Mouse (Mus musculus) embryonic facial prominence, embryonic 13.5 days (tissue): ENCODE results near the gene Lyl1. TPM values are rescaled to one million over a fixed set of nuclear protein-coding genes. Genes with fewer than 3 reads are reported as not detected.
"Not testable (repeated sequence)": the region's sequence is repeated elsewhere in the genome, so short reads cannot be mapped to it uniquely, and the experiment has no call there.

Experiments
- ATAC-seq: fragments of 200-750 bp; cut with Nextera tagmentation; 2 replicates; pipeline ENCODE4 v1.8.0; 2017; ENCODE audit warnings: low read depth; ENCODE audit not compliant: insufficient number of reproducible peaks, insufficient read depth, low FRiP score, low TSS enrichment
- H3K27ac ChIP-seq: fragments of 300-500 bp; sonication (generic); 2 replicates; pipeline ENCODE4 v1.5.1; 2015; ENCODE audit warnings: moderate library complexity, mild to moderate bottlenecking, inconsistent platforms
- H3K27me3 ChIP-seq: fragments of 300-500 bp; sonication (generic); 2 replicates; pipeline ENCODE4 v1.6.1; 2015; ENCODE audit warnings: mild to moderate bottlenecking, inconsistent platforms
- H3K36me3 ChIP-seq: fragments of 300-500 bp; sonication (generic); 2 replicates; pipeline ENCODE4 v1.6.1; 2015; ENCODE audit warnings: mild to moderate bottlenecking, inconsistent platforms
- H3K4me1 ChIP-seq: fragments of 300-500 bp; sonication (generic); 2 replicates; pipeline ENCODE4 v1.6.1; 2015; ENCODE audit warnings: inconsistent platforms
- H3K4me2 ChIP-seq: fragments of 300-500 bp; sonication (generic); 2 replicates; pipeline ENCODE4 v1.6.1; 2015; ENCODE audit warnings: moderate library complexity, mild to moderate bottlenecking, inconsistent platforms
- H3K4me3 ChIP-seq: fragments of 300-500 bp; sonication (generic); 2 replicates; pipeline ENCODE4 v1.5.1; 2015; ENCODE audit warnings: mild to moderate bottlenecking, inconsistent platforms
- H3K9ac ChIP-seq: fragments of 300-500 bp; sonication (generic); 2 replicates; pipeline ENCODE4 v1.6.1; 2015; ENCODE audit warnings: mild to moderate bottlenecking, inconsistent platforms
- H3K9me3 ChIP-seq: fragments of 300-500 bp; sonication (generic); 2 replicates; pipeline ENCODE4 v1.6.1; 2016; ENCODE audit warnings: inconsistent platforms
- WGBS: fragments of 180-500 bp; shearing (Covaris S2); methylation state at CpG from one replicate; pipeline ENCODE4 v1.1.7; 2015; ENCODE audit warnings: mixed read lengths; 5-methylcytosine and 5-hydroxymethylcytosine counted together
- polyA plus RNA-seq: library from polyadenylated mRNA; unstranded; fragments of >200 nt; fragmentation: Nextera tagmentation; extraction: Ambion mirVana; gene quantifications from 2 replicates; pipeline ENCODE4 v1.2.1, GENCODE M21; 2015

Lyl1 gene
- polyA plus RNA-seq, 1 experiment from 2014 or later, result 4.8 TPM

DNA sequence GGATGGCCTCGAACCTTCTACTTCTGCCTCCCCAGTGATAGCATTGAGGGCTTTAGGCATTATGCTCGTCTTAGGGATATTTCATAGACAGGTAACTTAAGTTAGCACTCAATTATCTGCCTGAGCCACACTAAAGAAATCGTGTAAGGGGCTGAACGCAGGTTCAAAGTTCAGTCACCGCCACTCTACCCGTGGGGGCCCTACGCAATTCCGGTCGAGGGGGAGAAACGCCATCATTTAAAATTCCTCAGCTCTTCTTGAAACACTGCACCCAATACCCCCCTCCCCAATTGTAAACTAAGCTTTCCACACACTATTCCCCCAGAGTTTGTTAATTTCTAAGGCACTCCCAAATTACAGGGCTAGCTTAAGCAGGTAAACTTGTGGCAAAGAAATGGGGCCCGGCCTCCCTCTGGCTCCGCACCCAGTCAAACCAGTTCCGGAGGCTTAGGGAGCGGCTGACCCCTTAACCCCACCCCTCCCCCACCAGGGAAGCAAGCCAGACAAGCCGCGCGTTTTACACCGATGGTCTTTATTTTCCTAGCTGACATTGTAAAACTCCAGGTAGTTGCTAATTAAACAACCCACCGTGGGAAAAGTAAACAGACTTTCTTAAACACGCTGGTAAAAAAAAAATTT is 40.3 kb upstream of the Lyl1 start:
- Histone ChIP-seq H3K4me3 (peak overlapping the region; percentile 85), H3K9me3 (no peaks in the 10 kb centered on the region), H3K4me2 (peak overlapping the region; percentile 87), H3K4me1 (peaks cover 58% of the 10 kb centered on the region), H3K27me3 (no peaks in the 10 kb centered on the region), H3K36me3 (no peaks in the 10 kb centered on the region), H3K27ac (peak overlapping the region; percentile 96), H3K9ac (peak overlapping the region; percentile 94)
- ATAC-seq, result no peak
- WGBS, result 1% methylated on average over 20 of the region's 20 CpGs

DNA sequence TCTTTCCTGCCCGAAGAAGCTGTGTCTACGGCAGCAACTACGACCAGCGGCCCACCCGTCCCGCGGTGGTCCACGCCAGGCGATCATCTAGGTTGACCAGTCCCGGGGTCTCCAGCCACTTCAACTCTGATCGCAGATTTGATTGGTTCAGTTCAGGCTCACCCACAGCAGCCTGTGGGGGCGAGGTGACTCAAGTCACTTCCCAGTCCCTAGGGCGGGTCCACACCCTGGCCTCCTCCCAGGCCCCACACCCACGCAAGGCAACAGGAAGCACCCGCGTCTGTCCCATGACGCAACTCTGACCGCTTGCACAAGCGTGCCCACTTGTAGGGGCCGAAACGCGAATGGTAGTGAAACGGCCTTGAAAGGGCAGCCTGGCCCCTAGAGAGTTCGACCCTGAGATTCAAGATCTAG is 39.8 kb upstream of the Lyl1 start:
- Histone ChIP-seq H3K9me3 (no peaks in the 10 kb centered on the region), H3K4me1 (peaks cover 58% of the 10 kb centered on the region), H3K36me3 (no peaks in the 10 kb centered on the region), H3K27ac (peak overlapping the region; percentile 96), H3K4me3 (peak overlapping the region; percentile 85), H3K4me2 (peak overlapping the region; percentile 87), H3K9ac (peak overlapping the region; percentile 94), H3K27me3 (no peaks in the 10 kb centered on the region)
- ATAC-seq, result no peak
- 0% methylated on average over 24 of the region's 24 CpGs for WGBS

DNA sequence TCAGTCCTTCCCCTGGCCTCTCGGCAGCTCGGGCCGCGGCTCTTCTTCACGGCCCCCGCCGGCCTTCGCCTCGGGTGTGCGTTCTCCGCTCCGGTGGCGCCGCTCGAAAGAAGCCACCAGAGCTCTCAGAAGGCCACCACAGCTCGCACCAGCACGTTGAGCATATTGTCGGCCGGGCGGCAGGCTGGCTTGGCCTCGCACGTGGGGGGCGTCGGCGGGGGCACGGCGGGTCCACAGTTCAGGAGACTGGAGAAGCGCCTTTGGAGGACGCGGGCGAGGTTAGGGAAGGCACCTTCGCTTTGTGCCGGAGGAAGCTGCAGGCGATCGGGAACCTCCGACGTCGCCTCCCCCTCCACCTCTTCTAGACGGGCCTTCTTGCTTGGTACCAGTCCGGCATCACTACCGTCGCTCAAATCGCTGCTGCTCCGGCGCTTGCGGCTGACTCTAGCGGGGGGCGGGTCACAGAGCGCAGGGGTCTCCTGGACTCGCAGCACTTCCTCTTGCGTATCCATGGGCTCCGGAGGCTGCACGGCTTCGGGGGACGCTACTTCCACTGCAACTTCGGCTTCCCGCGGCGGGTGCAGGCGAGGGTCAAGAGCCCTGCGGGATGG is 39.2 kb upstream of the Lyl1 start:
- Histone ChIP-seq H3K36me3 (no peaks in the 10 kb centered on the region; the same call in 1 of the 2 replicates), H3K4me3 (peak overlapping the region; percentile 85), H3K4me1 (peaks cover 56% of the 10 kb centered on the region), H3K27ac (peak overlapping the region; percentile 96), H3K4me2 (peak overlapping the region; percentile 87), H3K9ac (peak overlapping the region; percentile 94), H3K27me3 (no peaks in the 10 kb centered on the region), H3K9me3 (no peaks in the 10 kb centered on the region)
- under 1% methylated on average over 61 of the region's 61 CpGs for WGBS
- no peak for ATAC-seq

DNA sequence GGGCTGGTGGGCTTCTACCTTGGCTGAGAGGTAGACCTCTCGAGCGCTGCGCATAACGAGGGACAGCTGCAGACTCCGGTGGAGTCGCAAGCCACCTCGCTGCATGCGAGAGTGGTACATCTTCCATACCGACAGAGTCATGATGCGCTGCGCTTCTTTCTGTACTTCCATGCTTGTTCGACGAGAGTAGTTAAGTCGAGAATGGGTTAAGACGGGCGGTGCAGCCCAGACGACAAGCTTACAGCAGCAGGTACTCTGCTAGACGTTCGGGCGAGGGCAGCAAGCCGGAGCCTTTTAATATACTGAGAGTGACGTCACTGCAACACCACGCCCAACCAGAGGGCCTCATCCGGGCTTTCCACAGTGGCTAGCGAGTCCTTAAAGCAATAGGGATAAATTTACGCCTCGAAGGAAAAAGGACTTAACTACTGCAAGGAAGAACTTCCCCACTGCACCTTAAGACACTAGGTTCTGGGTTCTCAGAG is 38.6 kb upstream of the Lyl1 start, which contains the start of gene Ier2:
Gene Ier2, minus strand, starts transcription at position 272 of the 485 bp plus-strand sequence.
- Histone ChIP-seq H3K27me3 (no peaks in the 10 kb centered on the region), H3K4me2 (peak within 1 kb of the TSS; percentile 87), H3K4me3 (peak within 1 kb of the TSS; percentile 85), H3K4me1 (peaks cover 50% of the 10 kb centered on the region), H3K9ac (peak within 1 kb of the TSS; percentile 94), H3K27ac (peak within 1 kb of the TSS; percentile 96), H3K36me3 (peaks cover under 1% of the 10 kb centered on the region; the same call in 1 of the 2 replicates), H3K9me3 (no peaks in the 10 kb centered on the region)
- WGBS, result under 1% methylated on average over 27 of the region's 27 CpGs
- peak; percentile 79 for ATAC-seq

DNA sequence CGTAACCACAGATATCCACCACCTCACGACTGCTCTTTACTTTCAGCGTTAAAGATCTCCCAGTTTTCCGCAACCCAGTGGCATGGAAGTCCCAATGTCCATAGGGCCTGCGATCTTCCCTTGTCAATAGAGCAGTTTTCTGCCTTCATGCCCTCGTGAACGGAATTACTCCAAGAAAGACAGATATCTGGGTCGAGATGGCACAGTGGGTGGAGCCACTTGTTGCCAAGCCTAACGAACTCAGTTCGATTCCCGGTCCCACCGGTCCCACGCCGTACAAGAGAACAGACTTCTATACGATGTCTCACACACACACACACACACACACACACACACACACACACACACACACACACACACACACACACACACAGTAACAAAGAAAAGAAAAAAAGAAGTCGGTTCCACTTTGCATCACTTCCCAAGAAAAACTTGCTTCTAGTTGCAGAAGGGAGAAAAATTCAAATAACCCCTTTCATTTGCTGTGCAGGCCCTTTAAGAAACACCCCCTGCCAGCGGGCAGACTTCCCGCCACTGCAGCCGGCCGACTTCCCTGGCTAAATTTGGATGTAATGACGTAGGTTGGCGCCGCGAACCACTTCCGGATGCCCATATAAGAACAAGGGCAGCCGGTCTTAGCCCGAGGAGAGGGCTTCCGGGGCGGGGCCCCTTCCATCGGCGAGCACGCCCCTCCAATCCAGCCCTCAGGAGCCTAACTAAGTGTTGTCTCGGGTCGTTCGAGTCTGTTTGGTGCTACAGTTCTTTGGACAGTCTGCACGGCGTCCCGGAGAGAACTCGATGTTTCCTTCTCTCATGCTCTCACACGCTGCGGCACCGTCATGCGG is 37.6 kb upstream of the Lyl1 start:
- Histone ChIP-seq H3K9me3 (no peaks in the 10 kb centered on the region), H3K36me3 (peaks cover 10% of the 10 kb centered on the region), H3K27ac (peak overlapping the region; percentile 96), H3K4me2 (peak overlapping the region; percentile 87), H3K4me3 (peak overlapping the region; percentile 85), H3K27me3 (no peaks in the 10 kb centered on the region), H3K9ac (peak overlapping the region; percentile 84), H3K4me1 (peaks cover 45% of the 10 kb centered on the region)
- WGBS, result 1% methylated on average over 43 of the region's 43 CpGs
- peak; percentile 78 for ATAC-seq

DNA sequence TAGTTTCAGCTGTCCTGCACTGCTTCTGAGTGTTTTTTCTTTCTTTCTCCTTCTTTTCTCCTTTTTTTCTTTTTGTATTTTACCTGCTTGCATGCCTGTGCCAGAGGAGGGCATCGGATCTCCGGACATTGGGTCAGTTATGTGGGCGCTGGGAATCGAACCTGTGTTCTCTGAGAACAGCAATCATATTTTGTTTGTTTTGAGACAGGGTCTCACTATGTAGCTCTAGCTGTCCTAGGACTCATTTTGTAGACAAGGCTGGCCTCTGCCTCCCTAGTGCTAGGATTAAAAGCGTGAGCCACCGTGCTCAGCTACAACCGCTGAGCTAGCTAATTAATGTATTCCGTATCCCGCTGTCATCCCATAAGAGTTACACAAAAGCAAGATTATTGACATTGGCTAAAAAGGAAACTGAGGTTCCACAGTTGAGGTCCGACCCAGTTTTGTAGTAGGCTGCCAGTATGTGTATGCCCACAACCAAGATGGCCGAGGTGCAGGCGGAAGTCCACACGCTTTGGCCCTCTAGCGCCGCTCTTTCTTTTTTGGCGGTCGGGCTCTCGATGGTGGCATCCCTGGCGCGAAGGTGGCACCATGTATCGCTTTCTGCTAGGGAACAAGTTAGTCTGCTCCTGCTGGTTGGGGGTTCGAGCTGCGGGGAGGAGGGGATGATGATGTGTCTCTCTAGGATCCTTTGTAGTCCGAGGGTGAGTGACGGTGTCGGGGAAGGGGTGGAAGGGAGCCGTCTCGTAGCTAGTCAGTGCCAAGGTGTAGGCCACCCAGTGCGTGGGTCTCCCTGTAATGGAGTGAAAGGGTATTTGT is 36.5 kb upstream of the Lyl1 start:
- Histone ChIP-seq H3K36me3 (peaks cover 19% of the 10 kb centered on the region), H3K27me3 (no peaks in the 10 kb centered on the region), H3K9ac (peak overlapping the region; percentile 84), H3K4me1 (peaks cover 36% of the 10 kb centered on the region), H3K4me3 (peak overlapping the region; percentile 85), H3K4me2 (peak overlapping the region; percentile 87), H3K27ac (peak overlapping the region; percentile 96), H3K9me3 (no peaks in the 10 kb centered on the region)
- WGBS, result under 1% methylated on average over 29 of the region's 29 CpGs
- no peak for ATAC-seq

DNA sequence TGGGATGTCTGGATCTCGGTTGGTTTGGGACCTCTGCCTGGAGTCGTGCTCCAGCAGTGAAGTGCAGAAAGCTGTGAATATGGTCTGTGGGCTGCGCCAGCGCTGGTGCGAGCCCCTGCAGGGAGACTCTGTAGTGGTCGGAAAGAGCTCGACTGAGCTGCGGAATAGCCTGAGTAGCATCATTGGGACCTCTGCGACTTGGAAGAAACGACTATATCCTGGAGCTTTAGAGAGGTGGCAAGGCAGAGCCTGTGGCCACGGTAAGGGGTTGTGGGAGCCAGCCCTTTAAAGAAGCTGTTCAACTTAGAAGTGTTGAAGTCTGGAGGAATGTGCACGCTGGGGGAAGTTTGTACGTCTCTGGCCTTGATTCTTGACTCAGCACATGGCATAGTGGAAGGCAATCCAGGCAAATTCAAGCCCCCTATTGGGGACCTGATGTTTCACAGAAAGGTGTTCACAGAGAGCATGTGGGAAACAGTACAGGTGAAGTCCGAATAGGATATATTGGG is 35.8 kb upstream of the Lyl1 start:
- Histone ChIP-seq H3K4me1 (peaks cover 30% of the 10 kb centered on the region), H3K4me2 (peak overlapping the region; percentile 87), H3K9ac (peak overlapping the region; percentile 84), H3K27me3 (no peaks in the 10 kb centered on the region), H3K36me3 (peaks cover 26% of the 10 kb centered on the region), H3K4me3 (peak overlapping the region; percentile 85), H3K9me3 (no peaks in the 10 kb centered on the region), H3K27ac (peak overlapping the region; percentile 96)
- no peak for ATAC-seq
- 1% methylated on average over 14 of the region's 14 CpGs for WGBS

DNA sequence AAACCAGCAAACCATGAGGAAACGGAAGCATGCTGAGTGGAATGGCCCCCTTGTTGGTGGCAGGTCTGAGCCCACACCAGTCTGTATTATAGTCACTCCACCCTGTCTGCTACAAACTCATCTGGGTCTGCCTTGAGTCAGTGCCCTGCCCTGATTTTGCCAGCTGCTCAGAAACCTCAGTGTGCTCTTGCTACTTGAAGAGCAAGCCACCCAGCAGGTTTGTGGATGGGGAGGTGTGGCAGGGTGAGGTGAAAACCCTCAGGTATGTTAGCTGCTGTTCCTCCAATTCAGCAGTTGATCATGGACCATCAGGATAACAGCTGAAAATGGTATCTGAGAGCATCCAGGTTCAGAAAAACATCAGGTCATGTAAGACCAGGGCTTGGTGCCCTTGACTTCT is 33.2 kb upstream of the Lyl1 start:
- Histone ChIP-seq H3K4me1 (peaks cover 20% of the 10 kb centered on the region), H3K9me3 (no peaks in the 10 kb centered on the region), H3K27me3 (no peaks in the 10 kb centered on the region), H3K4me2 (no peak overlapping the region), H3K36me3 (peaks cover 50% of the 10 kb centered on the region), H3K27ac (no peak overlapping the region), H3K4me3 (no peak overlapping the region), H3K9ac (no peak overlapping the region)
- no peak for ATAC-seq
- WGBS, result 69% methylated on average over 1 of the region's 1 CpGs

DNA sequence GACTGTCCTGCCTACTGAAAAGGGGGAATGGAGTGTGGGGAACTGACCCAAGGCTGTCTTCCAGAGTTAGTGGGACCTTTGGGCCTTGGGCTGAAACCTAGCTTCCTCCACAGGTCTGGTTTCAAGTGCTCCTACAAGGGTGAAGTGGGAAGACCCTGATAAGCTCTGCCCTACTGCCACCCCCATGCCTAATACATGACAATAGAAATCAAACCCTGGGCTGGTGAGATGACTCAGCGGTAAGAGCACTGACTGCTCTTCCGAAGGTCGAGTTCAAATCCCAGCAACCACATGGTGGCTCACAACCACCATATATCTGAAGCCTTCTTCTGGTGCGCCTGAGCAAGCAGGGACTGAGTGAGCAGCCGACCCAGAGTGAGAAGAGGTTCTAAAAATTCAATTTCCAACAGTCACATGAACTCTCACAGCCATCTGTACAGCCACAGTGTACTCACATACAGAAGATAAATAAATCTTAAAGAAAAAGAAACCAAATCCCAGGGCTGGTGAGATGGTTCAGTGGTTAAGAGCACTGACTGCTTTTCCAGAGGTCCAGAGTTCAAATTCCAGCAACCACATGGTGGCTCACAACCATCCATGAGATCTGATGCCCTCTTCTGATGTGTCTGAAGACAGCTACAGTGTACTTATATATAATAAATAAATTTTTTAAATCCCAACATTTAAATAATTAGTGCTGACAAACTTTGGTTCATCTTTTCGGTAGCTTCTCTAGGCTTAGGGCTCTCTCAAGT is 32.3 kb upstream of the Lyl1 start:
- peaks cover 15% of the 10 kb centered on the region for H3K4me1 ChIP-seq
- no peak overlapping the region for H3K9ac ChIP-seq
- no peak overlapping the region for H3K4me2 ChIP-seq
- no peaks in the 10 kb centered on the region for H3K27me3 ChIP-seq
- WGBS, result 86% methylated on average over 6 of the region's 6 CpGs
- peaks cover 58% of the 10 kb centered on the region for H3K36me3 ChIP-seq
- H3K9me3 ChIP-seq, result no peaks in the 10 kb centered on the region
- H3K4me3 ChIP-seq, result no peak overlapping the region
- no peak for ATAC-seq
- 0 out of 2 replicates have a peak overlapping the region, but pooled peaks have one; percentile 12 for H3K27ac ChIP-seq

DNA sequence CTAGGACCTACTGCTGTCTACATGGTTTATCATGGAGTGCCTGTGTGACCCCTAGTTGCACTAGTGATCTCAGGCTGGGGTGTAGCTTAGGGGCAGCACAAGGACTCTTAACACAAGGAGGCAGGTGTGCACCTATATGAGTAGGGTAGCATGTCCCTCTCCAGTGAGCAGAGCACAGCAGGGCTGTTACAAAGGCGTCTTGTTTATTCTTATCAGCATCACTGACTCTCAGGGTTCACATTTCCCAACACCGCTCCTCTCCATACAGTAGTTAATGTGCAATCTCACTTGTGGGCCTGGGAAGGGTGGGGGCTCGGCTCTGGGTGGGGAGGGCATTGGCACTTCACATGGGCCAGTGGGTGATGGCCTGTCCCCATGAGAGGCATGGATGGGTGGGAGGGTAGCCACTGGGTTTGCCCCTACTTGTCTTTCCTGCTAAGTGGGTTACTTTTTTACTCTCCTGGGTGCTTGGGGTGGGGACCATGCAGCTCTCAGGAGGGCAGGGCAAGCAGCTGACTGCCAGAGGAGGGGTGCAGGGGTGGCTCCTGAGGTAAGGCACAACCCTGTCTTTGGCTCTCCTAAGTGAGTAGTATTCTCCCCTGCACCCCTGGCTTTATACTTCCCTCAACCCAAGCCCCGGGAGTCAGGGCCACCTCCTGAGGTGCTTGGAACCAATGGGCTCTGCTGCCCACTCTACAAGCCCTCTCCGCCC is 30.8 kb upstream of the Lyl1 start:
- H3K9ac ChIP-seq, H3K4me2 ChIP-seq, H3K9me3 ChIP-seq, ATAC-seq, H3K4me3 ChIP-seq, H3K27me3 ChIP-seq, H3K27ac ChIP-seq: not testable (repeated sequence)
- 95% methylated on average over 5 of the region's 5 CpGs for WGBS
- Histone ChIP-seq H3K4me1 (peaks cover 15% of the 10 kb centered on the region), H3K36me3 (peaks cover 73% of the 10 kb centered on the region)
